Mouse (Mus musculus) ES-Bruce4 (cell line): ENCODE measurements at regions not wholly inside any gene's neighbourhood (a gene's known extent, or its start where the extent isn't known, plus 50 kb on each side); places are given as distances from the start of the nearest gene placed in this dataset.

ENCODE experiments used
- CTCF ChIP-seq: IDR thresholded peaks from one replicate; pipeline ENCODE4 v1.8.1; 2011; ENCODE audit warnings: low read depth, low read length
- POLR2A ChIP-seq: IDR thresholded peaks from one replicate; pipeline ENCODE4 v1.8.1; 2011; ENCODE audit warnings: low read length; ENCODE audit not compliant: insufficient read depth

- TF ChIP-seq CTCF (no peak), POLR2A (no peak)
Observed at GRCm38 (mm10) chr1:137478459-137478858, 518.2 kb upstream of the Nr5a2 start.
